Mouse (Mus musculus) testis, postnatal 10 days (tissue): ENCODE data around the gene Pgf.
A peak's percentile ranks its signal among the peaks of the same experiment; 100 is the strongest.
"Not testable (repeated sequence)": the region's sequence is repeated elsewhere in the genome, so short reads cannot be mapped to it uniquely, and the experiment has no call there.

ENCODE experiments used
- DNase-seq: peaks from one replicate; pipeline ENCODE4 v3.0.0; 2021; ENCODE audit warnings: low spot score

The Pgf gene

DNA sequence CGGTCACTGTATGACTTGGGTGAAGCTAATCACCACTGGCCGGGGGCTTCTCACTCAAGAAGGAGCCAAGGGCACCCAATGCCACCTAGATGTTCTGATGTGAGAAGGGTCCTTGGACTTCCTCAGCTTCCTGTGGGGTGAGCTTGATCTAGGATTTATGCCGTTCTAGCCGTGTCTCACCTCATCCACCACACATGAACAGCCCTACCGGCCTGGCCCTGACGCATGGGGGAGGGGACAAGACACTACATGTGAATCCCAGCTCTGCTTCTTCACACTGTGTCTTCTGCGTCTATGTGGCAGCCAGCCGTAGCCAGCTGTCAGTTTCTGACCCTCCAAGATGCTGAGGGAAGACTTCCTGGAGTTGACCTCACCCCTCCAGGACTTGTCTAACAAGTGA lies 18.8 kb downstream of the Pgf start:
- DNase-seq, result no peak

DNA sequence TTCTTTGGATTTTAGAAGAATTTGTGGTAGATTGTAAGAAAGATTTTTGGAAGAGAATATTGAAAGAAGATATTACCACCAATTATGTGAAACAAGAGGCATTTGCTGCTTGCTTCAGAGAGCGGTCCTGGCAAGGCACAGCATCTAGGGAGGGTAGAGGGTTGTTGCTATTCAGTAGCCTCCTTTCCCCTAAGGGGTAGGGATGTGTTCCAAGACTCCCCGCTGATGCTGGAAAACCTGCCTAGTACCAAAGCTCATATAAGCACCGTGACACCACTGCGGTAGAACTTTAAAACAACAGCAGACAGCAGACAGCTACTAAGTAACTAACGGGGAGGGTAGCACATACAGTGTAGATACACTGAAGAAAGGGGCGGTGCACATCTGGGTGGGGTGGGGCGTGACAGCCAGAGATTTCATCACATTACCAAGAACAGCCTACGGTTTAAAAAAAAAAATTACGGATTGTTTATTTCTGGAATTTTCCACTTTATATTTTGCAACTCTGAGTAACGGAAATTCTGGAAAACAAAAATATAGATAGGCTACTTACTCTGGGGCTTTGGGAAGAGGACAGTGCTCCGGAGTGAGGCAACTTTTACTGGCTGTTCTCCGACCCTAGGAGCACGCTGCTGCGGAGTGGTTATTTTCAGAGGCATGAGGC lies 19.7 kb downstream of the Pgf start:
- no peak for DNase-seq

DNA sequence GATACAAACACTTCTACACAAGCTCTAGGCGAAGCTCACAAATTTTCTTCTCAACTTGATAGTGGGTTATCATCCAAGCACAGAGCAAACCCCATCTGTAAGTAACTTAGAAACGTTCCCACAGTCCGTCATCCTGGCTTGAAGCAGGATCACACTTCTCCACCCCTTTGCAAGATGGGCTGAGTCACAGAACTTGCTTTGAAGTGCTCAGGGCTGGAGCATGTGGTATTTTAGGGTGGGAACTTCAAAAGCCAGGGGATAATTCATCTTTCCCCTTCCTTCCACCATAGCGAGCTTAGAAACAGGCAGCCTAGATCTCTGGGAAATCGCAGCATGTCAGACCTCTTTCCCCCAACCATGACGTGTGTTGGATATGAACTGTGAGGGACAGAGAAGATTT lies 21.3 kb downstream of the Pgf start:
- no peak for DNase-seq

DNA sequence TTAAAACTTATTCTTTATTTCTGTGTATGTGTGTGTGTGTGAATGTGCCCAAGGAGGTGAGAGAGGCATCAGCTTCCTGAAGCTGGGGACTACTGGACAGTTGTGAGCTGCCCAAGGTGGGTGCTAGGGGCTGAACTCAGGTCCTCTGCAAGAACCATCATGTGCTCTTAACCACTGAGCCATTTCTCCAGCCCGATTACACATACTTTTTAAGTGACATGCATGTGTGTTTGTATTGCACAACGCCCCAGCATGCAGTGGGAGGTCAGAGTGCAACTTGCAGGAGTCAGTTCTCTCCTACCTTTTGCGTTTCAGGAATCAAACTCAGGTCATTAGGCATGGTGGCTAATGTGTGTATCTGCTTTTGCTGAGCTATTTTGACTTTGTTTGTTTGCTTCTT lies 24.6 kb downstream of the Pgf start:
- DNase-seq, result no peak

DNA sequence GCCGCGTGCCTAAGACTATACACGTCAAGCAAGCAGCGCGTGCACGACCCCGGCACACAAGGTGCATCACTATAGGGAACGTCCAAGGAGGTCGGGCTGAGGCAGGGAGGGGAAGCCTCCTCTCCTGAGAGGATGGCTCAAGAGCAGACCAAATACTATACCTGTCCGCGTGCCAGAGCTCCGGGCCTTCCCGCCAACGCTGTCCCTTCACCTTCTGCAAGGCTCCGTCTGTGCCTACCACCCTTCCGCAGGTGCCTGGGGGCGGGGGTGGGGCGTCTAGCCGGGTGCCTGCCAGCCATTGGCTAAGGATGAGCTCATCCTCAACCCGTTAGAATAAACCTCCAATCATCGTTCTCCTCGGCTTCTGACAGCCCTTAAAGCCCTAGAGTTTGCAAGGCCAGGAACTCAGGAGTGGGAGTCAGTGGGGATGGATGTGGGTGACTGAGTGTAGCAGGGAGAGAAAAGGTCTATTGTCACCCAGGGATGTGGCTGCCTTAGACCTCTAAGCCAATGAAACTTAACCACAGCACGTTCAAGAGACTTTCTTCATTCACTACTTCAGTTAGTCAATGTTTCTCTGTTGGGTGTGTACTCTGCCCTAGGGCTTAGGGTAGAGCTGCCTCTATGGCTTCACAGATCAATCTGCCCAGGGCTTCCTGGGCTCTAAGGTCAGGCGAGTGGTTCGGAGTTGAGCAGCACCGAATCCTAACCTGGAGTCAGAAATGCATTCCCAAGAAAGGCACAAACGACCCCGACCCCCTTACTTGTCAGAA lies 26.4 kb downstream of the Pgf start, which contains the start of gene Rps6kl1:
Rps6kl1 (minus strand) TSS at position 263 of the 773 bp plus-strand sequence.
- no peak for DNase-seq

DNA sequence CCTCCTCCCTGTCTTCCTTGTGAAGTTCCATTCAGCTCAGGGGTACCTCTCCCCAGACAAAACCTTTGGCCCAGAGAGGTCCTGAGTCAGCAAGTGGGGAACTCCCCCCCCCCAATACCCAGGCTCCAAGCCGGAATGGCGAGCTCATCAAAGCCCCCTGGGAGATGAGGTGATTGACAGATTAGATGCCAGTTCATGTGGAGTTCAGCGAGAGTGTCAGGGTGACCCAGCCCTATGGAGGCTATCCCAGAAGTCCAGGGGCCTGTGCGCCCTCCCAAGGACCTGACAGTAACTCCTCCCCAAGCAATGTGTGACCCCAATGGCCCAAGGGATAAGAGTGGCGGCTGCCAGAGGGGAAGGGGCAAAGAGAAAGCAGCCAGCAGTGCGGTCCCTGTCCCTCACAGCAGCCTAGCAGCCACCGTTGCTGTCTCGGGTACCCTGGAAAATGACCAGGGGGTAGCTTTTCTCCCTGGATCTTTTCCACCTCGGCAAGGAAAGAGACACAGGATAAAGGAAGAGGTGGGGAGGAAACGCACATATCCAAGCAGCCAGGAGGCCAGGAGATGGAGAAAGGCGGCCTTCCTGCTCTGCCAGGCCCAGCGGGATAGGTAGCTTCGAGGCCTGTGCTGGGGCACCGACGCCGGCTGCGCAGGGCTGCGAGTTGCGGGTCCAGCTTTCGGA lies 27.1 kb downstream of the Pgf start:
- no peak for DNase-seq

DNA sequence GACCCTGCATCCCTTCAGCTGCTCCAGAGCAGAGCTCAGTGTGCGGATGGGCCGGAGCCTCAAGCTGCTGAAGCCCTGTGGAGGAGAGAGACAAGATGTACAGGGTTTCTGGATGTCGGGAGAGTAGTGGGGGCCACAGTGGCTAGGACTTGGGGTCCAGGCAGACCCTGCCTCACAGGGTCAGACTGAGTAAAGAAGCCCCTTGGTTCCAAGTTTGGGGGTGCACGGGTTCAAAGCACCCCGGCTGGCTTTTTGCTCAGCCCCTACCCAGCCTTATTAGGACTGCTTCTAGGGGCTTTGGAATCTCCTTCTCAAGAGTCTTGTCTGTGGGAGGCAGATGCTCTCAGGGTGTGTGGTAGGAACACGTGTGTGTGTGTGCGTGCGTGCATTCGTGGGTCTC lies 30.7 kb downstream of the Pgf start:
- no peak for DNase-seq

DNA sequence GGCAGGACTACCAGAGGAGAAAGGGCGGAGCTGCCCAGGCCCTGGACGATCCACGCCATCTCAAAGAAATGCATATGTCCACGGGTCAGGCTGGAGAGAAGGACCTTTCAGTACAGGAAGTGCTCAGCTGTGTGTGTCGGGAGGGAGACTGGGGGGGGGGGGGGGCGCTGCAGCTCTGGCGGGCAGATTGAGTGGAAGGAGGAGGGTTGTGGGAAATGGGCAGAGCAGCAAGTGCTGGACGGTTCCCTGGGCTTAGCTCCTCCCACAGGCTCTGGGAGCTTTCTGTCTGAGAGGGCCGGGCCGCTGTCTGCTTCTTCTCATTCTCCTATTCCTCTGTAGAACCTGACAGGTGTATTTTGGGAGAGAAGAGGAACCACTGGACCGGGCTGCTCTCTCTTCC lies 31.2 kb downstream of the Pgf start:
- no peak for DNase-seq

DNA sequence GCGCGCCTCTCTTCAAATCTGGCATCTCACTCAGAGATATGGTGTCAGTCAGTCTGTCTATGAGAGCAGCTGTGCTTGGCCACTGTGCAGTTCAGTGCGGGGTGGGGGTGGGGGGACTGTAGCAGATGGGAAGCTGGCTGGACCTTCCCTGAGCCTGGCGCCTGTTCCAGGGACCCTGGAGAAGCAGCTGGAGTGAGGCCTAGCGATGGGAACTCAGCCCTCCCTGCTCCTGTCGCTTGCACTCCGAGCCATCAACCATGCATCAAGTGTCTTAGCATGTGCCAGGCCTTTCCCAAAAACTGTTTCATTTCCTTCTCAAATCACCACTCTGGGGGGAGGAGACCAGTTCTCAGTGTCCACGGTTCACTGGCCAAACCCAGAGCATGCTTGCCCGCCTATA lies 32.0 kb downstream of the Pgf start:
- no peak for DNase-seq

DNA sequence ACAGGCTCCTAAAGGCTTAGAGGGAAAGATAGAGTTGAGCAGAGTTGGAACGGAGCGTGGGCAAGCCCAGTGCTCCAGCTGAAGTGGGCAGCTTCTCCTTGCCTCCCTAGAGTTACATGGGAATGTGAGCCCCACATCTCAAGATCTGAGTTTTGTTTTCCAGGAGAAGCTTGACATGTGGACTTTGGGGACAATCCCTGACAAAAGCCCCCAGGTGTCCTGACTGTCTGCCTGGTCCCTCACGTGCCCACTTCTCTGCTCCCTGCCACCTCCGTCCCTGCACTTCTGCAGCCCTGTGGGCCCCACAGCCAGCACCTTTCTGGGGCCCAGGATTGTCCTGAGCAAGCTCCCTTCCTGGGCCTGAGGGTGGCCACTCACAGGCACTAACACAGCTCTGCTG lies 32.8 kb downstream of the Pgf start:
- no peak for DNase-seq

DNA sequence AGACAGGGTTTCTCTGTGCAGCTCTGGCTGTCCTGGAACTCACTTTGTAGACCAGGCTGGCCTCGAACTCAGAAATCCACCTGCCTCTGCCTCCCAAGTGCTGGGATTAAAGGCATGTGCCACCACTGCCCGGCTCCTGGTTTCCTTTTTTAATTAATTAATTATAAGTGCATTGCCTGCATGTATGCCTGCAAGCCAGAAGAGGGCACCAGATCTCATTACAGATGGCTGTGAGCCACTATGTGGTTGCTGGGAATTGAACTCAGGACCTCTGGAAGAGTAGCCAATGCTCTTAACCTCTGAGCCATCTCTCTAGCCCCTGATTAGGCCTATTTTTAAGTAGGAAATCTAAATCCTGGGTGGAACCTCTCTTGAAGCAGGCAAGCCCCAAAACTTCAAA lies 33.3 kb downstream of the Pgf start:
- DNase-seq, result not testable (repeated sequence)

DNA sequence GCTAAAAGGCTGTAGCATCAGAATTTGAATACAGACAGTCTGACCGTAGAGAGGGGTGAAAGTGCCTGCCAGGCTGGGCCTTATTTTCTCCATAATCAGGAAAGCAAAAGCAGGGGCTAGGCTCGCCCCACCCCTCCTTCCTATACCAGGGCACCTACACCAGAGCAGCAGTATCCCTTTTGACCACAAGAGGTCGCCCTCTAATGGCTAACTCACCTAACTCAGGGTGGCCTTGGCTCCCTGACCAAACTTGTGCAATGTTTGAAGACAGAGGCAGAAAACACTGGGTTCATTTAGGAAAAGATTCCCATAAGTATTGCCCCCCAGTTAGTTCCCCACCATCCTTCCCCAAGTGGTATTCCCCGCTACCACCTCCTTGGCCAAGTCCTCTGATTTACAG lies 34.8 kb downstream of the Pgf start:
- DNase-seq, result peak; percentile 93

DNA sequence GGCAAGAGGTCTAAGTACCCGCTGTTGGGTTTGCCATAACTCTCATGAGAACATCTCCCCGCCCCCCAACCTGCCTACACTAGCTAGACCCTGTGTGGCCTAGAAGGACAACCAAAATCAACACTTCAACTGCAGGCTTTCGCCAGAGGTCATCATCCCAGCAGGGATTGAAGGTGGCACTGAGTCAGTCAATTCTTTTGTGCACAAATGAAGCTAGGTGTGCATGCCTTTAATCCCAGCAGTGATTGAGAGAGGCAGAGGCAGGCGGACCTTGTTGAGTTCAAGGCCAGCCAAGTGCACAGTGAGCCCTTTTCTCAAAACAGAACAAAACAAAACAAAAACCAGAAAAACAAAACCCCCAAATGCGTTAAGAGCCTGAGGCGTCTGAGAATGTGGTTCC lies 36.5 kb downstream of the Pgf start:
- no peak for DNase-seq

DNA sequence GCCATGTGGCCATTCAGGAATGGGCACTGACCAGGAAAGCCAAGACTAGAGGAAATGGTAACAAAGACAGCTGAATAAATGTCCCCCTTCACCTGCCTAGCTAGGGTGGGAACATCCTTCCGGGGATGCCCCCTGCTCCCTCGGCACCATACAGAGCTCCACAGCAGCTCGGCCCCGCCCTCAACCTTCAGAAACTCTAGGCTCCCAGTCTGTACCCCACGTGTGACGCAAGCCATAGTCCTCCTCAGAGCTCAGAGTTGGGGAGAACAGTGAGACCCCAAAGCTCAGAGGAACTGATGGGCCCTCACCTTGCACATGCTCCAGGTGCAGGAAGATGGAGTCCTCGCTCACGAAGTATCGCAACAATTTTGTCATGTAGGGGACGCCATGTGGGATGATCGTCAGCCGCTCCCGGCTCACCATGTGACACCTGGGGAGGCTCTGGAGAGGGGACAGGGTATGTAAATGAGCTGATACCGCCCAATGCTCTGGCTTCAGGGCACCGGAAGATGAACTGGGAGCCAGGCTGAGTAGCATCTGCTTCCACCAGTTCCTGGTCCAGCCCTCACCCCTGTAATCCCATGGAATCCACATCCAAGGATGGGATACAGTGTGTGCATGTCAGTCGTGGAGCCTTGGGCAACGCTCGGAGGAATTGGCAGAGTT lies 37.4 kb downstream of the Pgf start:
- no peak for DNase-seq

DNA sequence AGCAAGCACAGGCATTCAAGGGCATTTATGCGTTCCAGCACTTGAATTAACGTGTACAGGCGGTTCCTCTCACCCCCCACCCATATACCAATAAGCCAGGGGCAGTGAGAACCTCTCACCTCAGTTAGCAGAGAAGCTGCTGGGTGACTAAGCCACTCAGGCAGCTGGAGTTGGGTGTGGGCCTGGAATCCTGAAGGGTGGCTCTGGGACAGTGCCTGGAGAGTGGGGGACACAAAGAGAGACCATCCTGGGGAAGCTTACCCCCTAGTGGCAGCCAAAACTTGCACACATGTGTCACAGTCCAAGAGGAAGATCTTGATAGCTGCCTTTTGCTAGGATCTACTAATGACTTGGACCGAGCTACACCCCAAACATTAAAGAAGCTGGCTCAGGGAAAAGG lies 41.0 kb downstream of the Pgf start:
- DNase-seq, result peak; percentile 38

DNA sequence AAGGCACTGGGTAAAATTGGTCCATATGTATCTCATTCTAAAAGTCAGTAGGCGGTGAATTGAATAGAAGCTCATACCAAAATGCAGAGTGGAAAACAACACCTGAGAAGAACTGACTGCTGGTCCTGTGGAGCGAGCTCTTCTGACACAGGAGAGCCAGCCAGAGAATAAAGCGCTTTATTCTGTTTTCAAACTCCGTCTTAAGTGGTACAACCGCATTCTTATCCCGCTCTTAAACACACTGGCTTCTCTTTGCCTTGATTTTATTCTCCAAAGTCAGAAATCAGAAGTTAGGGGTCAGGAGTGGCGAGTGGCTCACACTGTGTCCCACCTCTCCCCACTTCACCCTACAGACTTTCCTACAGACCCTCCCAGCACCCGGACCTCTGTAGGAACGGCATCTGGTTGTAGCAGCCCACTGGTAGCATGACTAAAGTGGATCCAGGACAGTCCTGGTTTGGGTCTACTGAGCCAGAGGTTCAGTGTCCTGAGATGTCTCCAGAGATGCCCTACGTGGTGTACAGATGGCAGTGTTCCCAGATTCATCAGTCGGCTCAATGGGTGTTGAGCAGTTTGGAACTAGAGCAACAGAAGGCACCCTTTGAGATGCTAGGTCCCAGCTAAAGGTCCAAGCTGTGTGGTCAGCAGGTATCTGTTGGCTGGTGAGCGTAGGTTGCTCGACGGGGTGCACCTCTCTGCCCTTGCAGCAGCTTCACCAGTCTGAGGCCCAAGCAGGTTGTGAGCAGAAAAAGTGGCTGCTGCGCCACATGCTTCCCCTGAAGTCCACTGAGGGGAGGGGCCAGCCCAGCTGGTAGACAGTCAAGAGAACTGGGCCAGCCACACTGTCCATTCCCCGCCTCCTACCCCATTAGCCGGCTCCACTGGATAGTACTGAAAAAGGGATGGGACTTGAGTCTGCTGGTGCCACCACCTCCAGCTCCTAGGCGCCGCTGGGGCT lies 41.8 kb downstream of the Pgf start:
- DNase-seq, result peak; percentile 46

DNA sequence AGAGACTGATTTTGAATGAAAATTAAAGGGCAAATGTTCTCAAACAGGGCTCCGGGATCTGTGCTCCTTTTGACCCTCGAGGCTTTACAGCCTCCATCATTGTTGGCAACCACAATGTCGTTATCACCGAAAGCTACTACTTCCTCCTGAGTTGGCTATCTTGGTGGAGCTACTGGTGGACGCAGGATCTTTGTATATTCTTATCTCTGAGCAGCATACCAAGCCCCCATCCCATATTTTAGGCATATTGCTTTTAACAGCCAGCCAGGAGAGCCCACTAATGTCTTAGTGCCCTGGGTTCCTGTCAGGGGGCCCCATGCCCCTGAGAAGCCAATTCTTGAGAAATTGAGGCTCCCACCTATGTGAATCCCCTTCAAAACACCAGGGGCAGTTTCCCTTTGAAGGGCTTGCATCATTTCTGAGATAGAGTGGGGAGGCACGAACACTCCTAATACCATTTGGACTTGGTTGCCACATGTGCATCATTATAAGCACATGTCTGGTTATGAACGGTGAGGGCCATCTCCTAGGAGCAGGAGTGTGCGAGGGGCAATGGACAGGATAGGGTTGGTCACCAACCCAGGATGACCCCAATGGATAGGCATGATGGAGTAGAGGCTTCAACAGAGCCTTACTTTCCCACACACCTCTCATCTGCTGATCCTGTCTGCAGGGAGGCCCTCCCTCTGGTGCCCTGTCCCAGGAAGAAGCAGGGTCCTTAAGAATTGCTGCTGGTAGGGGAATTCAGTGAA lies 43.4 kb downstream of the Pgf start:
- no peak for DNase-seq

DNA sequence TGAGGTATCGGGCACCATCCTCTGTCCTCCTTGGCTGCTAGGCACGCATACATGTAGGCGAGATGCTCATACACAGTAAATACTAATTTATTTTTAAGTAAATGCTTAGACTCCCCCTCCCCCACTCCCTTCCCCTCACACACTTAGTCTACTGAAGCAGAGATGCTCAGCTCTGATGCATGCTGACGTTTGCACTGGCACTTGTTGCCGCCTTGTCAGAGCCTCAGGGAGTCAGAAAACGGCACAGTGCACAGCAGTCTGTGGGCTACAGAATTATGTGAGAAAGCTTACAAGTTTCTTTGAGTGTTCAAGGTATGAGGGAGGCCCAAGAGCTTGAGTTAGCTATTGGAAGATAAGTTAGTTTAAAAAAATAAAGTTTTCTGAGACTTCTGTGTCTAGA lies 46.2 kb downstream of the Pgf start:
- peak; percentile 23 for DNase-seq

DNA sequence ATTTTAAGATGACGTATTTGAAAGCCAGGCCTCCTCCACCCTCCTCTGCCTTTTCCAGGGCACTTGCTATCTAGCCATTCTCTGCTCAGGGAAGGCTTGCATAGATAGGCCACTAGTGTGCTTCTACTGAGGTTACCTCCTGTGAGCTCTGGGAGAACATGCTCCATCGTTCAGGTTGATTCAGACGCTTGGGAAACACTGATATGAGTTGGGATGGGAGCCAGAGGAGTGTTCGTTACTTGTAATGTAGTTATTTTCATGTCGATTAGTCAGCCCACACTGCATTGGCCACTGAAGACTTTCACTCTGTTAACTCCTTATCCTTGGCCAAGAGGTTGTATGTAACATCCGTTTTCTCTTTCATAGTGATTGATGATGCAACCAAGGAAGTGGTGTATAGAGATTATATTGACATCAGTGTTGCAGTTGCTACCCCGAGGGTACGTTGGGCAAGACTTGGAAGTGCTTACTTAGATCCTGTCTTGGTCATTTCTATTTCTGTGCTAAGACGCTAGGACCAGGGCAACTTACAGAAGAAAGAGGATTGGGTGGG lies 48.1 kb downstream of the Pgf start:
- DNase-seq, result no peak

DNA sequence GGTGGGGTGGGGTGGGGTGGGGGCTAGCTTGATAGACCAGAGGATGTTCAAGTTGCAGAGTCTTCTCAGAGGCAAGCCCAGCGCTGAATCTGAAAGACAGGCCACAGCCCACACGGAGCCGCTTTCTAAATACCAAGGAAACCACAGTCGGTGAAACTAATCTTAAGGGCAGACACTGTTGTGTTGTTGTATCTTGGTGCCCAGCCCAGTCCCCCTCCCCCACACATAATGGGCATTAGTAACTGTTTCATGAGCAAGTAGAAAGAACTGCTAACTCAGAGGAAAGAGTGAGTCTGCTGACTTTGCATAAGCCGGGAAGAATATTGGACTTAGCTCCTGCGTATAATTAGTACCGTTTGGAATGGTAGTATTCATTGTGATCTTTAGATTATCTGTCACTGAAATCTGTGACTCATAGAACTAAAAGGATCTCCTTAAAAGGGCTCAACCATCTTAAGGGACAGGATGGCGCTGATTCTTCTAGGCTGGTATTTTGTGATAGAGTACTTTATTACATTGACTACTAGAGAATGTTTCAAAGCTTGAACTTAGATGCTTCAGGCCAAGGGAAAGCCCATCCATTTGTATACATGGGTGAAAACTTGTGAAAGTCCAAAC lies 50.5 kb downstream of the Pgf start:
- no peak for DNase-seq
